Mouse (Mus musculus) adrenal gland, postnatal 10 days (tissue): ENCODE data around the gene Stard5. TPM values are rescaled to one million over a fixed set of nuclear protein-coding genes. Genes with fewer than 3 reads are reported as not detected.

Source experiments
- DNase-seq: peaks from one replicate; pipeline ENCODE4 v3.0.0; 2021; ENCODE audit warnings: mixed read lengths
- long read RNA-seq, 2 experiments: library from polyadenylated mRNA; stranded (forward); transcript quantifications; one replicate each; pipeline ENCODE4 v2.0.0; 2021
- total RNA-seq, 2 experiments: library from RNA; stranded (reverse); gene quantifications; 2 replicates each; pipeline ENCODE4 v1.2.3; 2021

Gene Stard5
- total RNA-seq, result 10 to 100 TPM; 30.1 to 35.2 TPM
- long read RNA-seq, experiment 1, transcript Stard5-201 (6 exons, 2,483 nt), result major isoform, 31 of 40 reads
- long read RNA-seq, experiment 1, partial matches to known transcripts, result 2 of 40 reads
- long read RNA-seq, experiment 1, other reads (novel, unspliced or antisense), result 7 of 40 reads
- long read RNA-seq, experiment 2, transcript Stard5-201 (6 exons, 2,483 nt), result major isoform, 11 of 16 reads
- long read RNA-seq, experiment 2, partial matches to known transcripts, result 1 of 16 reads
- long read RNA-seq, experiment 2, other reads (novel, unspliced or antisense), result 4 of 16 reads

DNA sequence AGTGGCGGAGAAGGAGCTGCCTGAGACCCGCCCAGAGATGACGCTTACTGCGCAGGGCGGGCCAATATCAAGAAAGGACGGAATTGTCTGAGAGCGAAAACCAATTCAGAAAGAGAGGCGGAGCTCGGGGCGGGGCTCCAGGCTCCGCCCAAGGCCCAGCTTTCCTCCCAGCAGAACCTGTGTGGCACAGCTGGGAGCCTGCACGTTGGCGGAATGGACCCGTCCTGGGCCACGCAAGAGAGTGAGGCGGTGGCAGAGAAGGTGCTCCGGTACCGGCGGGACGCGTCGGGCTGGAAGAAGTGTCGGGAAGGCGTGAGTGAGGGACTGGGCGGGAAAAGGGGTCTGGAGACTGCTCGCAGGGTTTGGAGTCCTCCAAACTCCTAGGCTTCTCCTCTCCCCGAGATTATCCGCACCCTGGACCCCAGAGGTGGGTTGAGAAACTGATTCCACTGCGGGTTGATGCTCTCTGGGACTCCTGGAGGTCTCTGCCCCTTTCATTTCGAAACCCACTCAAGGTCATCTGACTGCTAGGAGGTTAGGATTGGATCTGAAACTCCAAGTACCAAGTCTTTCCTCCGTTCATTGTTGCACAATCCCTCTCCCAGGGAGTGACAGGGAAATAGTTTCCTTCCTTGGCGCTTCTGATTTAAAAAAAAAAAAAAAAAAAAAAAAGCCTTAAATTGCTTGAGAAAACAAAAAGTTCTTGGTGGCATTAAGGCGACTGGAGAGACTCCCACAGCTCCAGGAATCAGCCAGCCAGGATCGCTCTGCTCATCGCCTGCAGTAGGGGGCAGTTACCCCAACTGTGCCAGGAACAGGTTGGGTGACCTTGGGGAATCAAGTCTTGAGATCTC lies at the start of gene Stard5:
Gene Stard5 (plus strand): TSS at position 132 of the 854 bp plus-strand sequence.
- peak; percentile 96 for DNase-seq

DNA sequence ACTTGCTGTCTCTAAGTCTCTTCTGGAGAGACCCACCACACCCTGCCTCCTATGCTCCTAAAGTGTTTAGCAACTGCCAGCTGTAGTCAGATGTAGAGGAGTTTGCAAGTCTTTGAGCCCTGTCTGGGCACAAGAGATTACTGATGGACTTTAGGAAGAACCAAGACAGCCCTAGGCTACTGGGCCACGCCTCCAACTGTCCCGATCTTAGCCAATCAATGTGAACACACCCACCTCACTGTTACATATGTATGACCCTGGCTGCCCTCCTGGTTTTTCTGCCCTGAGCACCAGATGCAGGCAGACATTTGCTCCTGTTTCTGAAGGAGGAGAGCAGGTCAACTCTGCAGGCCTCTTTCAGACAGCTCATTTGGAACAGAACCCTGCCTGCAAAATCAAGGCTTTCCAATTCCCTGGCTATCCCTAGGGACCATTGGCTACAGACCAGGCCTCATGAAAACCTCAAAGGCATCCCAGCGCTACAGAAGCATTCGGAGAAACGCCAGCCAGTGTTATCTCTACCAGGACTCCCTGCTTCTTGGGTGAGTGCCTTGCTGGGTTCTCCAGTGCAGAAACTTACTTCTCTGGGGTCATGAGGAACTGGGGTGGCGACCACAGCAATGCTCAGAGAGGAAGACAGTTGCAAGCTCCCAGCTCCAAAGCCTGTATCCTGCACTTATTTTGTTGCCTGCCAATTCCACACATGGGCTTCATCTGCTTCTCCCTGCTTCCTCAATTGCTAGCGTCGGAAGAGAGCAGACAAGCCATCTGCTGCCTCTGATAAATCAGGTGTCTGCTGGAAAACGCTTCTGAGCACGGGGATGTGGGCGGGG lies 46.9 kb upstream of the Stard5 start, which contains the start of gene Tmc3:
Gene Tmc3 (plus strand): TSS at position 289 of the 833 bp plus-strand sequence.
- DNase-seq, result peak; percentile 67

DNA sequence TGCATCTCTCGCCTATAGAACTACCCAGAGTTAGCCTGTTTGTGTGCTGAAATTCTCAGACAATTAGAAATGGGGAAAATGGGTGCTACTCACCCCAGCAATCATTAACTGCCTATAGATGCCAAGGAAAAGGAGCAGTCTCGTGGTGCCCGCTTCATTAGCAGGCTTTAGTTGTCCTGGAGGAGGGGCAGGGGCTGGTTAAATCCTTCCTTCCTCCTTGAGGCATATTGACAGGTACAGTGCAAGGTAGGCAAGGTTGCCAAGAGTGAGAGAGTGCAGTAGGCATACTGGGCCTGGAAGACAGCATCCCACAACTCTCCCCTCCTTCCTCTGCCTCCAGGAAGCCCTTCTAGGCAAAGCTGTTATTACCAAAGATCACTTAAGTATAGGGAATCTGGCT lies 37.7 kb upstream of the Stard5 start:
- no peak for DNase-seq

DNA sequence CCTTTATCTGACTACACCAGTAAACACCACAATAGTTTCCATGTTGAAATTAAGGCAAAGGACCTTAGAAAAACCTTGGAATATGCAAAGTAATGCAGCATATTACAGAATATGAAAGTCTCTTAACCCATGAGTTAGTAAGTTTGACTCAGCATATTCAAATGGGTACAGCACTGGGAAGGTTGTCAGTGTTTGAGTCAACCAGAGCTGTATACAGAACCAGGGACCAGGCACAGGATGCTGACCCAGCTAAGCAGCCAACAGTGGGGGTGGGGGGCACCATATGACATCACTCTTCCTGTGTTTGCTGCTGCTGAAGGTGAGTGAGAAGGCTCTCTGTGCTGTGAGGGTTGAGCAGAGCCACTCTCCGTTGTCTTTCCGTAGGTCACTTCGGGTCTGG lies 34.7 kb upstream of the Stard5 start:
- no peak for DNase-seq

DNA sequence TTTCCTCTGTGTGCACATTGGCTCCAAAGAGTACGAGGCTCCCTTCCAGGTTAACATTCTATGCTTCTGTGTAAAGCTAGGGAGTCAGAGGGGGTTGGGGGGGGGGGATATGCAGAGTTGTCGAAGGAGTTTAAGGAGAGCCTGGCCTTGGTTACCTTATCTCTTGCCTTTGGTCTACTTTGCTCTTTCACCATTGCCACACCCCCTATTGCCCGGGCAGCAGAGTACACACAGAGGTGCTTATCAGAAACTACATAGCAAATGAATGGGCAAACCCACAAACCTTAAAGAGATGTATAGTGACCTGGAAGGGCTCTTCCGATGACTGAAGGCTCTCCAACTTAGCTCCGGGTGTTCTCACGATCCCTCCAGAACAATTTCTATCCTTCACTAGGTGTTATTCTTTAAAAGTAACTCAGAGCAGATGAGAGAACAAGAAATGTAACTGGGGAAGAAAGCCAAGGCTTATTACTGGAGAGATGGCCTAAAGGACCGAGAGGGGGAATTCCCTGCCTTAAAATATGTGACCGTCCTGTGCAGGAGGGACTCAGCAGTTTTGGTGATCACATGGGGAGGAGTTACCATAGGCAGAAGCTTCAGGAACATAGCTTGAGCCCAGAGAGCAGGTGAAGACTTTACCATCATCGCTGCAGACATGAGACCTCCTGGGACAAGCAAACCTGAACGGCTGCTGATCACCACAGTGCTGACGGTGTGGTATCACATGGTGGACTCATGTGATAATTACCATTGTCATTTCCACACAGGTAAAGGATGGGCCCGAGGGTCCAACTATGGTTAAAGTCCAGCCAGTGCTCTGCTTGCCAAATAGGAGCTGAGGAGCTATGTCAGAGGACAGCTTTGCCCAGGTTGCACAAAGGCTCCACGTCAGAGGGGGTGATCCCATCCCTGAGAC lies 32.5 kb upstream of the Stard5 start:
- no peak for DNase-seq

DNA sequence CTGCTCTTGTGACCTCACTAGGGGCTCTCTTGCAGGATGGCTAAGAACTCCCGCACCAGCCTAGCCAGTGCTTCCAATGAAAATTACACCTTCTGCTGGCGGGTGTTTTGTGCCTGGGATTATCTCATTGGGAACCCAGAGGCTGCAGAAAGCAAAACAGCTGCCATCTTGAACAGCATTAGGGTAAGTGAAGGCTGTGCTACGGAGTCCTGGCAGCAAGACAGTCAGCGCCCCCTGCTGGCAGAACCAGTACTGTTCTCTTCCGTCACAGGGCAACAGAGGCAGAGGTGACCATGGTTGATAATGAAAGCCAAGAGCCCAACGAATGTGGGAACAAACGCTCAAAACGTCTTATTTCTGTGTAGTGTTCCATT lies 31.9 kb upstream of the Stard5 start:
- DNase-seq, result peak; percentile 65

DNA sequence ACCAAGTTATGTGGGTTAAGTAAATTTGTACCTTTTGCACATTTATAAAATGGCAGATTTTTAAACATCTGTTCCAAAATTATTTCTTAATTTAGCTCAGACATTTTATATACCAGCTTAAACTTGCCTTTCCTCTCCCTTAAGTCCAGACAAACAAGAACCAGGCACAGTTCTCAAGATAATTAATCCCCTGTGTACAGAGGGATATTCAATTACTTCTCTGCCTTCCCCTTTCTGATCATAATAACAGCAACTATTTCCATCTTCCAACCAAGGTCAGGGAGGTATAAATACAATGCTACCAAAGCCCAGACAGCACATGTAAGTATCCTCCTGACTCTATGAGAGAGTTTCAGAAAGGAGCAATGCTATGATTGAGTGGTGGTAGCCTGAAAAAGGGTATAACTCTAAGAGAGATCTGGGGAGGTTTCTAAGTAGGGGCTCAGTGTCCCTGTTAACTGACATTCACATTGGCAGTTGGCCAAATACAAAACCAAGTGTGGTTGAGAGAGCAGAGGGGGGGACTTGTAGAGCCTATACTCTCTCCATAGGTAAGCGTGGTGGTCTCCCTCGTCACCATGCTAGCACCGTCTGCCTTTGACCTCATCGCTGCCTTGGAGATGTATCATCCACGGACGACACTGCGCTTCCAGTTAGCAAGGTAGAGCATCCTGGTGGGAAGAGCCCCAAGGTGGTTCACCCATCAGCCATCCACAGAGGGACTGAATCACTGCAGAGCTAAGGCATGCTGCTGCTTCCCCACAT lies 27.4 kb upstream of the Stard5 start:
- no peak for DNase-seq

DNA sequence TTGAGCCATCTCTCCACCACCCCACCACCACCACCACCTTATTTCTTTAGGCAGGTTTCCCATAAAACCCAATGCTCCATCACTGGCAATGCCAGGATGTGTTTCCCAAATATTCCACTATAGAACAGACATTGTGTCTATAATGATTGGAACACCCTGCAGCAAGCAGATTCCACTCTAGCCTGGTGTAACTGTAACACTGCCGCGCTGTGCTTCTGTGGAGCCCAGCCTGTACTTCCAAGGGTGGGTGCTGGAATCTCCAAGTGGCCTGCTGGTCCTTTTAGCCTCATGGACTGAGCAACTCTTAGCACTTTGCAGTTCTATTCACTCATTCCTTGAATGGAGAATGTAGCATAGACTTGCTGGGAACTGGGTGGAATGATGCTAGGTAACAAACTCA lies 25.0 kb upstream of the Stard5 start:
- no peak for DNase-seq

DNA sequence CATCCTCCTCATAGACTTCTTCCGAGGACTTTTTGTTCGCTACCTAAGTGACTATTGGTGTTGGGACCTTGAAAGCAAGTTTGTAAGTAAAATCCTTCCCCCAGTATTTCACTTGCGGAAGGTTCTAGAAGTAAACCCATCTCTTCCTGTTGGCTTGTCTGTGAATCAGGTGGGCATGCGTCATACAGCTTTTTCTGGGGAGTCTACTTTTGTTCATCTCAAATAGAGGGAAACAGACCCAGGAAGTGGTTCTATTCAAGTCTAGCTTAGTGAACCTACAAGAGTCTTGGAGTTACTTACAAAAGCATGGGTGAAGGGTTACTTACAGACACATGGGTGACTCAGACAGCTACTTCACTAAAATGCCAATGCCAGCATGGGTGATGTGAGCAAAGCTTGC lies 21.9 kb upstream of the Stard5 start:
- no peak for DNase-seq

DNA sequence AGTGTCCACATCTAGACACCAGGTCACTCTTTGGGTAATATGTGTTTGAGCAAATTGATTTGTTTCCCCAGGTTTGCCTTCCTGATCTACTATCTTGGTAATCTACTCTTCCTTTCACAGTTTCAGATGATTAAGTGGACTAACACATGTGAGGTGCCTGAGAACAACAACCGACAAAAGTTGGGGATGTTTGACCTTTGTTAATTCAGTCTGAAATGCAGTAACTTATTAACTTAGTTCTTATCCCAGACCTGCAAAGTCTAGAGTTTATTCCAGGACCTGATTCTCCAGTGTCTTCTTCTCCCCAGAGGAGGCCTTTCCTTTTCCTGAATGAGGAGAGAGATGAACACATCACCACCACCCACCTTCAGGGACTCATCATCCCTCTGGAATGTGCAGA lies 19.9 kb upstream of the Stard5 start:
- DNase-seq, result no peak

DNA sequence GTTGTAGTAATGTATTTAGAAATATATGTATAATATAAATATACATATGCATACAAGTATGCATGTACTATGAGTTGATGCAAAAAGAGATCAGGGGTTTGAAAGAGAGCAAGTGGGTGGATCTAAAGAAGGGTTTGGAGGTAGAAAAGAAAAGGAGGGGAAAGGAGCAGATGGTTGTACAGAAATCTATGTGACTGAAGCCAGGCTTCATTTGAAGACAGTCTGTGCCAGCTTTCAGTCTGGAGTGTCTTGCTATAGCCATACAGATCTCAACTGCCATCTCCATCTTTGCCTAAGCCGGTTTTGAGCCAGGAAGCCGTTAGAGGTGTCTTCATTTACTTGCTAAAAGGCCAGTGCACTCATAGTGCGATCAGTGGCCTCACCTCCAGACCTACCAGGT lies 16.5 kb upstream of the Stard5 start:
- DNase-seq, result no peak

DNA sequence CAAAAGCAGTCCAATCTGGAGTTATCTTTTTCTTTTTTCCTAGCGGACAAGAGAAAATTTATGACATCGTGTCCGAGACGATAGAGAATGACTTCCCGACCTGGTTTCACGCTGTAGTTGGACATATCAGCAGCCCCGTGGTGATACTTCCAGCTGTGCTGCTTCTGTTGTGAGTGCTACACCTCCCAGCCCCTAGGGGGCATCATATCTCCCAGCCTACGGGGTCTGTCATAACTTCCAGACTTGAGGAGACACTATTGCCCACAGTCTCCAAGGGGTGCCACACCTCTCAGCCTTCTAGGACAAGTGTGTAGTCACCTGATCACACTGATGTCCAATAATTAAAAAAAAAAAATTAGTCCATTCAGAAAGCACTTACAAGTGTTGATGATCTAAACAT lies 15.9 kb upstream of the Stard5 start:
- no peak for DNase-seq

DNA sequence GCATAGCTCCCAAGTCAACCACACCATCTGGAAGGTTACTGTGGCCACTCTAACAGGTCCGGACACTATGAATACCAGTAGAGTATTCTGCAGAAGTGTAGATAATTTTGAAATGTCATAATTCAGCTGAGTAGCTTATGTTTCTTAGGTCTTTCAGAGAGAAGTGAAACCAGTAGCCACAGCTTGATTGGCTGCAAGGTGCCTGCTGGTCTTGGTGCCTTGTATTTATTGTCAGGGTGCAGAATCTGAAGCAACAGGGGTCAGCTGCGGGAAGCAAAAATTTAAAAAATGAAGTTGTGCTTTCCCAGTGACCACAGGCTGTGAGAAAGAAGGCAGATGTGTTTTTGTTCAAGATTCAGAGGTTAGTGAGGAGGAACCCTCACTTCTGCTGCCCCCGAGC lies 15.5 kb upstream of the Stard5 start:
- no peak for DNase-seq

DNA sequence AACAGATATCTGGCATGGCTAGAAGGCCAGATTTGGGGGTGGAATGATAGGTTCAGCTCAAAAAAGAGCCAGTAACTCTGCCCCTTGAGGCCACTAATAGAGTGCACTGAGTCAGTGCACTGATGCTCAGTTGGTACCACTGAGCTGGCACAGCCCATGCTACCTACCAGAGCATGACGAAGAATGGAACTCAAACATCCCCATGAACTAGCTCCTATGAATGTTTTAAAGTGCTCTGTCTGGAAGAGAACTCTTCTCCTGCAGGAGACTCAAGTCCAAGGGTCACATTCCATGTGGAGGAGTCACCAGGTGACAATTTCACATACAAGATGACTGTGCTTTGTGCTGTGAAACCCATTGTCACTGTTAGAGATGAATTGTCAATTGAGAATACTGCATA lies 13.1 kb upstream of the Stard5 start:
- no peak for DNase-seq

DNA sequence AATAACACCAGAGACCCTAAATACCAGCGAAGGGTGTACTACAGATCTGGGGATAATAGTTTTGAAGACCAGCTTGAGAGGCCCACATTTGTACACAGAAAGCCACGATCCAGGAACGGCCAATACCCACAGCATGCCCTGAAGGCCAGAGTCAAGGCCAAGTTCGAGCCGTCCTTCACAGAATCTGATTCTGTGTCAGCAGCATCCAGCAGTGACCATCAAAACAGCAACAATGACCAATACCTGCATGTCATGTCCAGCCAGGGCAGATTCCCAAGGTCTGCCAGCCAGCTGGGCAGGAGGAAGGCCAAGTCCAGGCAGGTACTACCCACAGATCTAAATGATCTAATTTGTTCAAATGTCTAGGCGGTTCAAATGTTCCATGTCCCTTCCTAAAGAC lies 9.2 kb upstream of the Stard5 start:
- peak; percentile 36 for DNase-seq

DNA sequence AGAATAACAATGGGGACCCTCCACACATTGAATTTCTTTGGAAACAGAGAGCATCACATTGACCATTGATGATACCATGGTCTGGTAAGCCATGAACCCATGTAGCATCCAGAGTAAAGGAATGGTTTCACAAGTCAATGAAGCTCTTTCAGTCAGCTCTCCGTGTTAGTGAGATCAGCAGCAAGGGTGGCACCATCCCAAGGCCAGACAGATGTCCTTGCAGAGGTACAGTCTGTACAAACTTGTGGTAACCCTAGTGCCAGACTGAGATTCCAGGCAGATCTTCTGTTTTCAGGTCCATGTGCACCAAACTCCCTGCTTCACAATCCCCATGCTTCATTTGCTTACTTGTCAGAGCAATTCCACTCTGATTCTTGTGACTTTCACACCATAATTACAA lies 7.7 kb upstream of the Stard5 start:
- DNase-seq, result peak; percentile 34

DNA sequence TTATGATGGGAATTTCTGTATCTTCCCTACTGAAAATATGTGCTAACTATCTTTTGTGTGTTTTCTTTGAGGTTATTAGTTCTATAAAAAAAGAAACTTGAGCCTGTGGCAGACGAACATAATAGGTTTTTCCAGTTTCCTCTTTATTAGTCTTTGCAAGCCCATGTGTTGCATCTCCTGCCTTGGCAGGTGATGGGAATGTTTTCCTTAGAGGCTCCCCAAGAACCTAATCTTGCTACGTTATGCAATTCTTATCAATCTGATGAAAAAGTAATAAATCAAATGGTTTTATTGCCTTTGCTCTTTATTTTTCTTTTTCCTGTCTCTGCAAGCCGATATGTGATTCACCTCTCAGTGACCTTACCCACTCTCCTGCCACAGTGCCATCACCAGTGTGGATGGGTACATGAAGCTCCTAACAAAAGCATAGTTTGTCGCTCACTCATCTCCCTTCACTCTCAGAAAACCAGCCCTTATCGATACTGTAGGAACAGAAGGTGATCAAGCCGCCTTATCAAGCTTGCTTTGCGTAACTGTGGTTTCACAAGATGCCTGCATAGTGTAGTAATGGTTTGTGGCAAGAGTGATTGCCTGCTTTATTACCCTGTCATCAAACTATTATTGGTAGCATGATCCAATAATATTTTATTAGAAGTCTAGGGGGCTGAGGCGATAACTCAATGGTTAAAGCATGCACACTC lies 5.1 kb upstream of the Stard5 start:
- no peak for DNase-seq

DNA sequence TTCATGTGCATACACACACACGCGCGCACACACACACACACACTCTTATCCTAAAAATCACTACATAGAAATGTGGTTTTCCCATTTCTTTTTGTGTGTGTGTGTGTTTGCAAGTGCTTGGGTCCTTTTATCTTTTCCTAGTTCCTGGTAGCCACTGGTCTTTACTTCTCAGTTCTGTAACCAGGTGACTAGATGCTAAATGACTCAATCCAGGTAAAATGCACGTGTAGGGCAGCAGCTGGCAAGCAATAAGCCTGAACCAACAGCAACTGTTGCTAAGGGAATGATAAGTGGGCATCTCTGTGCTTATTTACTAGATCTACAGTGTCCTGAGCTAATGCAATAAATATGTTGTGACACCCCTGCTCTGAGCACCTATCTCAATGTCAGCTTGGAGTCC lies 4.4 kb upstream of the Stard5 start:
- no peak for DNase-seq

DNA sequence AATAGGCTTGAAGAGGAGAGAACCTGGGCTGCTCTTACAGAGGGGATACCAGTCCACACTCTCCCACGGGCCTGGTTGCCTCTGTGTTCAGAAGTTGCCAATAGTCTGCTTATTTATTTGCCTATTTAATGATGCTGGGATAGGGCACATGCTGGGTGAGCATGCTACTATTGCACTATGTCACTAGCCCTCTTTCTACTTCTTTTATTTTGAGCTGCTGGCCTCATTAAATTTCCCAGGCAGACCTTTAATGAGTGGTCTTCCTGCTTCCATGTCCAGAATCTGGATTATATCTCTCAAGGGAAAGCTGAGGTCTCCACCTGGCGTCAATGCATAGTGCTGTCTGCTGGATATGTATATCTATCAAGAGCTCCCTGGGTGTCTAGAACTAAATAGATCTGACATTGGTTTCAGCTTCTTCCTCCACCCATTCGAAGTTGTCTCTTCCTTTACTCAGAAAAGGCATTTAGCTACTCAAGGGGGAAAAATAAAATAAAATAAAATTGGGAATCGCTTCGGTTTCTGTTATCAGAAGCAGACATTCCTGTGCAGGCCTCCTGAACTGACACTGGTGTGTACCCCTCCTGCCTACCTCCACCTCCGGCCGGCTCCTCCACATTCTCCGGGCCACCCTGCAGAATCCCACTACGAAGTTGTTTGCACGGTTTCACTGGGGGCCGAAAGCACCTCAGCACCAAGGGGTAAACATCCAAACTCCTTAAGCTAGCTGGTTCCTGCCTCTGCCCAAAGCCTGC lies 509 bp upstream of the Stard5 start:
- no peak for DNase-seq
